Mouse (Mus musculus): Measurements from ENCODE around the gene Tmem189.

GRCm38 (mm10) chr2:167634338-167634770 is 55.3 kb downstream of the Tmem189 start:
- TF ChIP-seq CTCF (conservative IDR thresholded peaks at IDR 0.05; ENCODE audit: insufficient read depth, insufficient read length, low read depth, low read length): no peak
- TF ChIP-seq POLR2A (IDR thresholded peaks at IDR 0.05; ENCODE audit: low read depth, low read length): no peak

All from kidney, adult 2 months (tissue).